Mouse (Mus musculus) CH12.LX (cell line): ENCODE measurements around the gene Clic5. TPM values are rescaled to one million over a fixed set of nuclear protein-coding genes. Genes with fewer than 3 reads are reported as not detected.

Source experiments
- DNase-seq: peaks from one replicate; pipeline ENCODE4 v3.0.0-alpha.2; 2013; ENCODE audit errors: extremely low read depth
- H3K27ac ChIP-seq: 2 replicates; pipeline ENCODE4 v1.5.1; 2012; ENCODE audit warnings: low read depth, mild to moderate bottlenecking, control low read depth, moderate library complexity; ENCODE audit not compliant: insufficient read depth
- H3K27me3 ChIP-seq: replicated peaks from 2 replicates; pipeline ENCODE3; 2012; ENCODE audit warnings: inconsistent platforms
- H3K36me3 ChIP-seq, 2 experiments: replicated peaks in 1 of 2; 2 replicates each; pipeline versions ENCODE3 to v1.6.1; 2012; ENCODE audit warnings: inconsistent platforms in 1 of 2, low read length in 1 of 2, mild to moderate bottlenecking in 1 of 2, mixed read lengths in 1 of 2, moderate library complexity in 1 of 2; ENCODE audit not compliant: control insufficient read depth in 1 of 2, insufficient read depth in 1 of 2
- H3K4me1 ChIP-seq, 2 experiments: 2 replicates each; pipeline ENCODE4 v1.6.1; 2012; ENCODE audit warnings: inconsistent platforms in 1 of 2, moderate library complexity in 1 of 2; ENCODE audit not compliant: insufficient read depth in 2 of 2, control insufficient read depth in 1 of 2
- H3K4me2 ChIP-seq: 2 replicates; pipeline ENCODE4 v1.6.1; 2012; ENCODE audit warnings: low read depth, mild to moderate bottlenecking, control low read depth; ENCODE audit not compliant: poor library complexity, insufficient read depth, severe bottlenecking
- H3K4me3 ChIP-seq, 3 experiments: fragments of 150-350 bp in 1 of 3; sonication (generic) in 1 of 3; replicated peaks in 1 of 3; 2 replicates each; pipeline versions ENCODE3 to v1.5.1; 2011 to 2012; ENCODE audit warnings: low read depth in 2 of 3, low read length in 2 of 3, mild to moderate bottlenecking in 2 of 3, moderate library complexity in 2 of 3, control low read depth in 1 of 3, improper control_type of control experiment in 1 of 3, inconsistent platforms in 1 of 3, mixed read lengths in 1 of 3; ENCODE audit not compliant: poor library complexity in 1 of 3
- H3K79me2 ChIP-seq: replicated peaks from 2 replicates; pipeline ENCODE4 v1.6.1; 2012; ENCODE audit warnings: mild to moderate bottlenecking, moderate library complexity; ENCODE audit not compliant: control insufficient read depth, poor library complexity, insufficient read depth, severe bottlenecking; ENCODE audit errors: extremely low read depth
- H3K9ac ChIP-seq: 2 replicates; pipeline ENCODE4 v1.6.1; 2012; ENCODE audit warnings: low read depth, mild to moderate bottlenecking, control low read depth, moderate library complexity; ENCODE audit not compliant: insufficient read depth
- H3K9me3 ChIP-seq: replicated peaks from 2 replicates; pipeline ENCODE3; 2012; ENCODE audit warnings: low read length, inconsistent platforms, mixed read lengths
- BHLHE40 ChIP-seq: IDR thresholded peaks from 2 replicates; pipeline ENCODE4 v1.6.1; 2011; ENCODE audit warnings: mild to moderate bottlenecking, low read depth, low read length, improper control_type of control experiment
- CHD2 ChIP-seq: IDR thresholded peaks from 2 replicates; pipeline ENCODE4 v1.6.1; 2011; ENCODE audit warnings: low read length, improper control_type of control experiment
- CTCF ChIP-seq, 2 experiments: IDR thresholded peaks in 1 of 2; conservative IDR thresholded peaks in 1 of 2; 2 replicates each; pipeline ENCODE4 v1.5.1; 2011 to 2012; ENCODE audit warnings: low read depth in 2 of 2, low read length in 2 of 2, improper control_type of control experiment in 1 of 2, inconsistent platforms in 1 of 2, mild to moderate bottlenecking in 1 of 2, moderate library complexity in 1 of 2
- E2F4 ChIP-seq: IDR thresholded peaks from 2 replicates; pipeline ENCODE4 v1.6.1; 2011; ENCODE audit warnings: low read depth, low read length, improper control_type of control experiment; ENCODE audit not compliant: insufficient replicate concordance
- EP300 ChIP-seq: IDR thresholded peaks from 2 replicates; pipeline ENCODE4 v1.6.1; 2011; ENCODE audit warnings: low read length, improper control_type of control experiment
- IRF4 ChIP-seq: IDR thresholded peaks from 2 replicates; pipeline ENCODE4 v1.6.1; 2014; ENCODE audit warnings: low read depth, mild to moderate bottlenecking, inconsistent platforms, low read length, improper control_type of control experiment
- JUND ChIP-seq: conservative IDR thresholded peaks from 2 replicates; pipeline ENCODE4 v1.6.1; 2011; ENCODE audit warnings: low read depth, low read length, improper control_type of control experiment
- MAFK ChIP-seq: IDR thresholded peaks from 2 replicates; pipeline ENCODE4 v1.6.1; 2011; ENCODE audit warnings: low read length, improper control_type of control experiment; ENCODE audit not compliant: insufficient replicate concordance
- MEF2A ChIP-seq: IDR thresholded peaks from 2 replicates; pipeline ENCODE4 v1.6.1; 2014; ENCODE audit warnings: low read depth, mild to moderate bottlenecking, inconsistent platforms, low read length, improper control_type of control experiment, borderline replicate concordance
- MXI1 ChIP-seq: IDR thresholded peaks from 2 replicates; pipeline ENCODE4 v1.6.1; 2011; ENCODE audit warnings: mild to moderate bottlenecking, low read depth, low read length, improper control_type of control experiment
- NELFE ChIP-seq: IDR thresholded peaks from 2 replicates; pipeline ENCODE4 v1.6.1; 2011; ENCODE audit warnings: low read depth, low read length, improper control_type of control experiment
- NRF1 ChIP-seq: IDR thresholded peaks from 2 replicates; pipeline ENCODE4 v1.6.1; 2014; ENCODE audit warnings: low read depth, mild to moderate bottlenecking, inconsistent platforms, low read length, improper control_type of control experiment, moderate library complexity
- PAX5 ChIP-seq: IDR thresholded peaks from 2 replicates; pipeline ENCODE4 v1.6.1; 2012; ENCODE audit warnings: low read length, inconsistent platforms, mixed read lengths
- POLR2A ChIP-seq: IDR thresholded peaks from 2 replicates; pipeline ENCODE4 v1.6.1; 2011; ENCODE audit warnings: low read depth, mild to moderate bottlenecking, improper control_type of control experiment, low read length
- POLR2AphosphoS2 ChIP-seq: IDR thresholded peaks from 2 replicates; pipeline ENCODE4 v1.6.1; 2011; ENCODE audit warnings: low read depth, low read length, improper control_type of control experiment
- RCOR1 ChIP-seq: conservative IDR thresholded peaks from 2 replicates; pipeline ENCODE4 v1.6.1; 2012; ENCODE audit warnings: low read depth, mild to moderate bottlenecking, inconsistent platforms, low read length, improper control_type of control experiment
- SIN3A ChIP-seq: IDR thresholded peaks from 2 replicates; pipeline ENCODE4 v1.6.1; 2012; ENCODE audit warnings: low read length, improper control_type of control experiment, inconsistent platforms
- SMC3 ChIP-seq: IDR thresholded peaks from 2 replicates; pipeline ENCODE4 v1.6.1; 2011; ENCODE audit warnings: low read depth, low read length, improper control_type of control experiment
- TCF12 ChIP-seq: IDR thresholded peaks from 2 replicates; pipeline ENCODE4 v1.6.1; 2014; ENCODE audit warnings: low read depth, mild to moderate bottlenecking, inconsistent platforms, low read length, improper control_type of control experiment
- USF2 ChIP-seq: conservative IDR thresholded peaks from 2 replicates; pipeline ENCODE4 v1.6.1; 2011; ENCODE audit warnings: low read depth, low read length, improper control_type of control experiment
- ZKSCAN1 ChIP-seq: IDR thresholded peaks from 2 replicates; pipeline ENCODE4 v1.6.1; 2012; ENCODE audit warnings: low read depth, inconsistent platforms, low read length, improper control_type of control experiment, borderline replicate concordance
- ZMIZ1 ChIP-seq: IDR thresholded peaks from 2 replicates; pipeline ENCODE4 v1.6.1; 2012; ENCODE audit warnings: low read depth, mild to moderate bottlenecking, inconsistent platforms, low read length, improper control_type of control experiment
- dilution Hi-C: fragments of 300-500 bp; cut with MboI; formaldehyde crosslinking; loops from 2 replicates; pipeline ENCODE4 v1.14.3; 2020; ENCODE audit warnings: low sequenced_read_pairs; ENCODE audit not compliant: extremely low pct_unique_long_range_greater_than_20kb, extremely low pct_ligation_motif_present
- in situ Hi-C: fragments of 300-500 bp; cut with MboI; formaldehyde crosslinking; loops from 3 replicates; pipeline ENCODE4 v1.14.3; 2019; ENCODE audit warnings: low sequenced_read_pairs, low pct_ligation_motif_present, low pct_unique_long_range_greater_than_20kb, mixed read lengths
- polyA plus RNA-seq: library from polyadenylated mRNA; unstranded; fragments of >175 nt; gene quantifications from 2 replicates; pipeline ENCODE4 v1.2.1, GENCODE M21; 2012; ENCODE audit warnings: low read depth; ENCODE audit not compliant: insufficient read length
- total RNA-seq, 2 experiments: library from RNA; depleted of rRNA; stranded (reverse); fragments of 300-350 nt in 1 of 2; fragments of >200 nt in 1 of 2; gene quantifications; 2 replicates each; pipeline ENCODE4 v1.2.3; 2012 to 2014

Gene Clic5
- total and polyA plus RNA-seq, 3 experiments: not detected

- dilution Hi-C loops: no loop called here
- no peak for TF ChIP-seq RCOR1
- TF ChIP-seq SMC3: no peak
- no peak for TF ChIP-seq POLR2AphosphoS2
- TF ChIP-seq USF2: no peak
- TF ChIP-seq NRF1: no peak
- TF ChIP-seq EP300: no peak
- no peak for TF ChIP-seq PAX5
- peaks cover 3% of the 10 kb centered on the region for H3K9me3 ChIP-seq
- H3K36me3 ChIP-seq: no peaks in the 10 kb centered on the region
- DNase-seq: no peak
- H3K4me1 ChIP-seq: no peaks in the 10 kb centered on the region
- H3K4me2 ChIP-seq: no peak overlapping the region
- no peak overlapping the region for H3K4me3 ChIP-seq
- H3K27me3 ChIP-seq: peaks cover 46% of the 10 kb centered on the region
- in situ Hi-C loops: loop anchor here (25.0 kb wide), 3 partner anchors 167 to 992 kb away; no protein-coding TSS in a partner anchor
- H3K27ac ChIP-seq: no peak overlapping the region
- H3K79me2 ChIP-seq: no peaks in the 10 kb centered on the region
- no peak overlapping the region for H3K9ac ChIP-seq
These were observed 81.7 kb downstream of the Clic5 start for GRCm38 (mm10) chr17:44270043-44270442.

GRCm38 (mm10) chr17:44271426-44271825, 83.0 kb downstream of the Clic5 start:
- Histone ChIP-seq H3K79me2 (no peaks in the 10 kb centered on the region), H3K27ac (no peak overlapping the region), H3K9me3 (peaks cover 3% of the 10 kb centered on the region), H3K4me3 (no peak overlapping the region), H3K9ac (no peak overlapping the region), H3K4me1 (no peaks in the 10 kb centered on the region), H3K27me3 (peaks cover 49% of the 10 kb centered on the region), H3K36me3 (no peaks in the 10 kb centered on the region), H3K4me2 (no peak overlapping the region)
- DNase-seq: no peak
- dilution Hi-C loops: no loop called here
- TF ChIP-seq ZMIZ1 (no peak), NELFE (no peak), MEF2A (no peak), MXI1 (no peak)
- TF ChIP-seq, all 38 proteins: peak for 0
- in situ Hi-C loops: loop anchor here (25.0 kb wide), 3 partner anchors 166 to 991 kb away; no protein-coding TSS in a partner anchor

- Histone ChIP-seq H3K4me2 (no peak overlapping the region), H3K79me2 (no peaks in the 10 kb centered on the region), H3K9ac (no peak overlapping the region), H3K36me3 (no peaks in the 10 kb centered on the region), H3K4me1 (no peaks in the 10 kb centered on the region), H3K27ac (no peak overlapping the region), H3K27me3 (peaks cover 39% of the 10 kb centered on the region), H3K4me3 (no peak overlapping the region), H3K9me3 (no peaks in the 10 kb centered on the region)
- no peak for DNase-seq
- TF ChIP-seq JUND: no peak
- TF ChIP-seq SMC3: no peak
- TF ChIP-seq ZKSCAN1: no peak
- no peak for TF ChIP-seq CHD2
- TF ChIP-seq CTCF (conservative IDR thresholded peaks at IDR 0.05 in 1 of 2, IDR thresholded peaks at IDR 0.05 in 1 of 2; ENCODE audit: low read depth in 2 of 2, low read length in 2 of 2): no peak
- no peak for TF ChIP-seq EP300
- TF ChIP-seq MXI1: no peak
- TF ChIP-seq E2F4: no peak
- TF ChIP-seq TCF12: no peak
- no peak for TF ChIP-seq SIN3A
- no peak for TF ChIP-seq IRF4
- no peak for TF ChIP-seq USF2
- TF ChIP-seq MAFK: no peak
- TF ChIP-seq BHLHE40: no peak
- TF ChIP-seq RCOR1: no peak
- TF ChIP-seq PAX5: no peak
- no peak for TF ChIP-seq ZMIZ1
- no peak for TF ChIP-seq POLR2A
- dilution Hi-C loops (no loop called here), in situ Hi-C loops (loop anchor here (25.0 kb wide), 3 partner anchors 162 to 987 kb away; no protein-coding TSS in a partner anchor)
These were observed 86.4 kb downstream of the Clic5 start for GRCm38 (mm10) chr17:44274804-44275203.
